Mouse (Mus musculus) frontal cortex, adult 2 months (tissue): ENCODE measurements at regions not wholly inside any gene's neighbourhood (a gene's known extent, or its start where the extent isn't known, plus 50 kb on each side); places are given as distances from the start of the nearest gene placed in this dataset.

ENCODE experiments used
- DNase-seq, 2 experiments: peaks; one replicate each; pipeline ENCODE4 v3.0.0; 2022; ENCODE audit warnings: low spot score in 1 of 2; ENCODE audit errors: extremely low spot score in 1 of 2

DNA sequence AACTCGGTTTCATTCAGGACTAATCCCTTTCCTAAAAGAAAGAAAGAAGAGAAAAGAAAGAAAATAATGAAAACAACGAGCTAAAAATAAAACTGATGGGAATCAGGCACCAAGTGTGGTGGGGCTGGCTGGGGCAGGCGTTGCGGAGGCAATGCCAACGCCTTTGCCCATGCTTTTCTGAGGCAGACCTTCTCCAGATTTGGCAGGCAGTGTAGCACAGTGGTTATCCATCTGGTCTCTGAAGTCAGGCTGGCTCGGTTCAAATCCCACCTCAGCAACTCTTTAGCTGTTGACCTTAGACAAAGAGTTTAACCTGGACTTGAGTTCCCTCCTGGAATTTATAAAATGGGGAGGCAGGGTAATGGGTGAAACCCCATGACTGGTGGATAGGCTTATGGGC lies 57.3 kb upstream of the Kcng1 start:
- no peak for DNase-seq

DNA sequence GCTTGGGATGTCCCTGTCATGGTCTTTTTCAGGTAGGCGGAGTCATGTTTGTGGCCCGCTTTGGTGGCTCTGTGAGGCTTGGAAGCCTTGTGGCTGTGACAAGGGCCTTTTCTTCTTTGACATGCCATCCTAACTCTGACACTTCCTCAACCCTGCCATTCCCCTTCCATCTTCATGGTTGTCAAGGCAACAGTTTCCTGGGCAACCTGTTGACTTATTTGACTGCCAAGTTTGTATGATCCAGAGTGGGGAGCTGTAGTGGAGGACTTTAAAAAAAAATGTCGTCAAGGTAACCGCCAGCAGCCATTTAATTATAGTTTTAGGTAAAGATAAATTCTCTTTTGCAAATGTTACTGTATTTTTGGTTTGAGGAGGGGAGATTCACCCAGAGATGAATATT lies 56.8 kb upstream of the Kcng1 start:
- peak; percentile 24 to 64 for DNase-seq

DNA sequence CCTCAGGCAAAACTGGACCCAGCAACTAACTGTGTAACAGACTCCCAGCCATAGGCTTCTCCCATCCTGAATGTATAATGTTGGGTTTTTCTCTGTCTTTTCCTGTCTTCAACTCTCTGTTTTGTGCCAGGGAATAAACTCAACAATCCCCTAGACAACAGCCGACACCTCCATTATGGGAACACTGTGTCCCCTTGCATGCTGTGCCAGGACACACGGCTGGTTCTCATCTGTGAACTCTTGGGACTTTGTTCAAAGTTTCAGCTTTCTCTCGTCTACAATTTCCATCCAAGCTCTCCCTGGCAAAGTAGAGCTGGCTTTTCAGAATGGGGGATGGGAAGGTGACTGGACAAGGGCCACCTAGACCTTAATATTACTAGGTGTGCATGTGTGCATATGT lies 56.1 kb upstream of the Kcng1 start:
- DNase-seq, result no peak

DNA sequence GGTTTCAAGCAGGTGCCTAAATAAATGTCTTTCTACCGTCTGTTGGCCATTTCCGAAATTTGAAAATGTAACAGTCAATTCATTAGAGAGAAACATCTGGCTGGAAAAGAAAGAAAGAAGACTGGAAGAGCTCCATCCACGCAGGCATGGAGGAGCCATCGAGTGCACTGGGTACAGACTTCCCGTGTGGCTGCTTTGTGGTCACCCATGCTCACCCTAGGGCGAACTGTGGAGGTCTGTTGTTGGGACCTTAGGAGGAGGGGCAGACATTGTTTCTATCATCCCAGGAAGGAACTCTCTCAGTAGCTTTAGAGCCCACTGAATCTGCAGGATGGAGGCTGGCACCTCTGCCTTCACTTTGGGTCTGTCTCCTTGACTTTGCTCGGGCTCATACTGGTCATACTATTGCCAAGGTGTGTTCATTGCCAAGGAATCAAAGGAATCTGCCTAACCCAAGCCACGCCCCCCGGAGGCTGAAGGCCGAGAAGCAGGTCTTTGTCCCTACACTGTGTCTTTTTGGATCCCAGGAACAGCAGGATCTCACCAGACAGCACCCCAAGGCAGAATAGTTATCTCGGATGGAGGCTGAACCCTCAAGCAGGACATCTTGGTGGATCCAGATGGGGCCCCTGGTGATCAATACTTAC lies 54.3 kb upstream of the Kcng1 start:
- no peak for DNase-seq

DNA sequence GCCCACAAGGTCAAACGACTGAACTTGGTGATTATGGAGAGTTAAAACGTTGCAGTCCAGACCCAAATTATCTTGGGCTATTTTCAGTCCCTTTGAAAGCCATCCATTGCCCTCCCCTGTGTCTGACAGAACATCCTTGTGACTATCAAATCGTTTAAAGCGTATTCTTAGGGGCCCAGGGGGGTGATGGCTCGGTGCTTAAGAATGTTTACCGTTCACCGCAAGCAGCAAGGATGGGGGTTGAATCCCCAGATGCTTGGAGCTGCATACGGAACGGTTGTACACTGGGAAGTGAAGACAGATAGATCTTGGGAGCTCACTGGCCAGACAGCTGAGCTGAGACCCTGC lies 52.7 kb upstream of the Kcng1 start:
- DNase-seq, result no peak

DNA sequence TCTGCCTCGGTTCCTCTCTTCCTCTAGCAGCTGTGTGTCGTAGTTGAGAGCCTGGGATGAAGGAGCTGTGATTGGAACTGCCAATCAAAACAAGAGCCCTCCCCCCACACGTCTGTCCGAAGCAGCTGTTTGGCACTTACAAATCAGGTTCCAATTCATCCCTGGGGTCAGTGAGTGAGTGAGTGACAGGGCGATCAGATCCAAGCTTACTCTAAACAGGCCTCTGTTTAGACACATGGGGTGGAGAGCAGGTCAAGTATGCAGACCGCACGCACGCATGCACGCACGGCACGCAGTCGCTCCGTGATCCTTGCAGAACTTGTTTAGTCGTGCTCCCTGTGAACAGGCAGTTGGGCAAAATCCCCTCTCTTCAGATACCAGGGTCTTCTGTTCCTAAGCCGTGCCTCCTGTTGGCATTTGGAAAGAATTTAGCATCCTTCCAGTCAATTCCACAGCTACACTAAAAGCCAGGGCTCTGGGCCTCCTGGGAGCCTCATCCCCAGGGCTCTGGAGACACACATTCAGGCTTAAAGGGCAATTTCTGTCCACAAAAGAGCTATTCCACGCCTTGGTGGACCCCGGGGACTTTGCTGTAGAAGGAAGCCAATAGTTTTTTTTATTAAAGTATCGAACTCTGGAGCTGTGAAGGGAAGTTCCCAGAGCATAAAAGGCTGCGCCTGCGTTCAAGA lies 52.2 kb upstream of the Kcng1 start:
- DNase-seq, result no peak

DNA sequence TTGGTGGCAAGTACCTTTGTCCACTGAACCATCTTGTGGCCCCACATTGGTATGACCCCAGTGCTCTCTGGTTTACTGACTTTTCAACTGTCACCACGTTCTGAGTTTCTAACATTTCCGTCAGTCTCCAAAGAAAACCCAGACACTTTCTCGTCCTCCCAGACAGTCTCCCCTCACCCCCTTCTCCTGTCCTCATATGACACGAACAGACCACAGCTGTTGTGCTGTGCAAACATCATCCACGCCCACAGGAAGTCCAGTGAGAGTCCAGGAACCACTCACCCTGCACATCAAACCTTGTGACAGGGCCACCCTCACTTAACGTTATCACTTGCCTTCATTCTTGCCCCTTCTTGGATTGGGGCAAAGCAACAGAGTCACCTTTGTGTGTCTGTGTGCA lies 51.4 kb upstream of the Kcng1 start:
- DNase-seq, result no peak
